ENCODE assay signal across 8 mouse cellular contexts in the genomic region with DNA sequence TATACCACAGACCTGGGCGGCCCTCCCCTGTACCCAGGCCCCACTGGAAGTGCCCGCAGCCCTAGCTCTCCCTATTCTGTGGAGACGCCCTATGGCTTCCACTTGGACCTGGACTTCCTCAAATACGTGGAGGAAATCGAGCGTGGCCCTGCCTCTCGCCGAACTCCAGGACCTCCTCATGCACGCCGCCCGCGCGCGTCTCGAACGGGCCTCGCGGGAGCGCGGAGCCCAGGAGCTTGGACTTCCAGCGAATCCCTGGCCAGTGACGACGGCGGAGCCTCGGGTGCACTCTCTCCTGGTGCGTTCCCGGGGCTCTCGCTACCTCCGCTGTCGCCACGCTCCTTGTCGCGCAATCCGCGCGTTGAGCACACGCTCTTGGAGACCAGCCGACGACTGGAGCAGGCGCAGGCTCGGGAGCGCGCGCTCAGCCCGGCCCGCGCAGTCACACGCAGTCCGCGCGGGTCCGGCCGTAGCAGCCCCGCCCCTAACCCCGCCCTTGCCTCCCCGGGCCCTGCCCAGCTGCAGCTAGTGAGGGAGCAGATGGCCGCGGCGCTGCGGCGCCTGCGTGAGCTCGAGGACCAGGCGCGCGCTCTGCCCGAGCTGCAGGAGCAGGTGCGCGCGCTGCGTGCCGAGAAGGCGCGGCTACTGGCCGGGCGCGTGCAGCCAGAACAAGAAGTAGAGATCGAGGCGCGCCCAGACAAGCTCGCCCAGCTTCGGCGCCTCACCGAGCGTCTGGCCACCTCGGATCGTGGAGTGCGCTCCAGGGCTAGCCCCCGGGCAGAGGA. TPM values are rescaled to one million over a fixed set of nuclear protein-coding genes. Genes with fewer than 3 reads are reported as not detected.
DNase-seq lines count a peak whose midpoint lies in the region; ATAC-seq lines count a peak whose summit lies in the region.

No protein-coding gene starts in this region.

- no peaks in the 10 kb centered on the region for H3K9me3 ChIP-seq in hindbrain, embryonic 13.5 days

- peak overlapping the region; percentile 90 for H3K27ac ChIP-seq in hindbrain, embryonic 13.5 days

- H3K27me3 ChIP-seq in hindbrain, embryonic 13.5 days, result peaks cover 3% of the 10 kb centered on the region; the same call in 1 of the 2 replicates

- peaks cover 38% of the 10 kb centered on the region for H3K36me3 ChIP-seq in hindbrain, embryonic 13.5 days

- peak overlapping the region; percentile 52 for H3K4me3 ChIP-seq in hindbrain, embryonic 13.5 days

- H3K4me2 ChIP-seq in hindbrain, embryonic 13.5 days, result peak overlapping the region; percentile 77

- peak; percentile 95 for ATAC-seq in hindbrain, embryonic 13.5 days (ENCODE audit: low FRiP score)

- DNase-seq in NIH3T3 (ENCODE audit: low read depth), result peak; percentile 99
- peak; percentile 94 to 97 for DNase-seq in cerebellum, postnatal 10 days
- DNase-seq in frontal cortex, postnatal 10 days (ENCODE audit: low spot score in 2 of 2), result peak; percentile 86
- DNase-seq in layer of hippocampus, postnatal 25 days (ENCODE audit: extremely low spot score in 1 of 2, low spot score in 1 of 2), result peak; percentile 76 to 77
- peak; percentile 90 for DNase-seq in lung, postnatal 25 days (ENCODE audit: low spot score)
- DNase-seq in retina, embryonic 14.5 days (ENCODE audit: low spot score), result peak; percentile 95
- DNase-seq in thymus, postnatal 4 days, result peak; percentile 85

- H3K9ac ChIP-seq in hindbrain, embryonic 13.5 days, result peak overlapping the region; percentile 81

- H3K4me1 ChIP-seq in hindbrain, embryonic 13.5 days (replicated peaks), result peaks cover 27% of the 10 kb centered on the region

- under 1% methylated on average over 89 of the region's 89 CpGs for WGBS in hindbrain, embryonic 13.5 days

RNA-seq across cellular contexts. Expression of a gene that starts 7.0 kb away (rescaled TPM):
- 683 and 734 TPM in 2 replicates for polyA plus RNA-seq in hindbrain, embryonic 13.5 days (2015; fragmentation: Nextera tagmentation; extraction: Ambion mirVana)
- 100 to 1,000 TPM; 728 to 834 TPM for total RNA-seq in layer of hippocampus, postnatal 25 days (2021)

RNA-seq across cellular contexts. Expression of a gene that starts 7.0 kb away (rescaled TPM):
- 497 and 540 TPM in 2 replicates for polyA plus RNA-seq in hindbrain, embryonic 13.5 days (2015; fragmentation: Nextera tagmentation; extraction: Ambion mirVana)
- total RNA-seq in layer of hippocampus, postnatal 25 days (2021), result 100 to 1,000 TPM; 214 to 222 TPM

RNA-seq across cellular contexts. Expression of a gene that starts 7.1 kb away (rescaled TPM):
- polyA plus RNA-seq in hindbrain, embryonic 13.5 days (2015; fragmentation: Nextera tagmentation; extraction: Ambion mirVana), result 37.4 and 40.5 TPM in 2 replicates
- 10 to 100 TPM; 27.8 to 35.8 TPM for total RNA-seq in layer of hippocampus, postnatal 25 days (2021)

RNA-seq across cellular contexts. Expression of a gene that starts 25.5 kb away (rescaled TPM):
- 59.0 and 60.3 TPM in 2 replicates for polyA plus RNA-seq in hindbrain, embryonic 13.5 days (2015; fragmentation: Nextera tagmentation; extraction: Ambion mirVana)
- 10 to 100 TPM; 23.7 to 23.8 TPM for total RNA-seq in layer of hippocampus, postnatal 25 days (2021)

RNA-seq across cellular contexts. Expression of a gene that starts 35.7 kb away (rescaled TPM):
- 23.5 and 24.7 TPM in 2 replicates for polyA plus RNA-seq in hindbrain, embryonic 13.5 days (2015; fragmentation: Nextera tagmentation; extraction: Ambion mirVana)
- 1 to 10 TPM; 3.8 to 4.0 TPM for total RNA-seq in layer of hippocampus, postnatal 25 days (2021)

Comparison
In these comparisons a context has a peak if more than half of its experiments do, and no peak if none do; other contexts are left out.
1. Peak in every context shown above with its lines: DNase-seq, ATAC-seq, H3K4me3 ChIP-seq and H3K27ac ChIP-seq.